Mouse (Mus musculus): ENCODE data around the gene Slc41a2. TPM values are rescaled to one million over a fixed set of nuclear protein-coding genes. Genes with fewer than 3 reads are reported as not detected.

Slc41a2 gene
- polyA plus RNA-seq, 1 experiment from 2014 or later, result 0.72 TPM

GRCm38 (mm10) chr10:83337971-83338598 lies 403 bp upstream of the Slc41a2 start:
- peak overlapping the region; percentile 69 for H3K4me2 ChIP-seq (ENCODE audit: low read length)
- no peaks in the 10 kb centered on the region for H3K4me1 ChIP-seq (ENCODE audit: control insufficient read depth in 2 of 2, insufficient read depth in 2 of 2, low read length in 2 of 2)
- H3K27ac ChIP-seq (replicated peaks in 1 of 2; ENCODE audit: control insufficient read depth in 1 of 2, insufficient read depth in 1 of 2, low read depth in 2 of 2, low read length in 2 of 2), result no peak overlapping the region
- no peaks in the 10 kb centered on the region for H3K36me3 ChIP-seq (ENCODE audit: control insufficient read depth, insufficient read depth, low read length)
- ATAC-seq (ENCODE audit: insufficient number of reproducible peaks, insufficient read depth, low FRiP score, low read depth), result no peak
- no peaks in the 10 kb centered on the region for H3K9me3 ChIP-seq (ENCODE audit: control insufficient read depth, low read length)
- WGBS, result 41% methylated on average over 7 of the region's 9 CpGs
- H3K9ac ChIP-seq (ENCODE audit: low read length), result peak overlapping the region; percentile 68; the same call in 1 of the 2 replicates
- peak overlapping the region; percentile 57 to 58 for H3K4me3 ChIP-seq (ENCODE audit: control insufficient read depth in 1 of 2, insufficient read depth in 1 of 2, low read depth in 1 of 2, low read length in 2 of 2)
- H3K27me3 ChIP-seq (ENCODE audit: control insufficient read depth, insufficient read depth, low read length), result peaks cover 50% of the 10 kb centered on the region

- no peak overlapping the region for H3K9ac ChIP-seq (ENCODE audit: low read length)
- peaks cover 48% of the 10 kb centered on the region for H3K27me3 ChIP-seq (ENCODE audit: control insufficient read depth, insufficient read depth, low read length)
- WGBS, result 39% methylated on average over 7 of the region's 7 CpGs
- no peak for ATAC-seq (ENCODE audit: insufficient number of reproducible peaks, insufficient read depth, low FRiP score, low read depth)
- no peaks in the 10 kb centered on the region for H3K4me1 ChIP-seq (ENCODE audit: control insufficient read depth in 2 of 2, insufficient read depth in 2 of 2, low read length in 2 of 2)
- no peak overlapping the region for H3K27ac ChIP-seq (replicated peaks in 1 of 2; ENCODE audit: control insufficient read depth in 1 of 2, insufficient read depth in 1 of 2, low read depth in 2 of 2, low read length in 2 of 2)
- H3K9me3 ChIP-seq (ENCODE audit: control insufficient read depth, low read length), result no peaks in the 10 kb centered on the region
- no peak overlapping the region for H3K4me3 ChIP-seq (ENCODE audit: control insufficient read depth in 1 of 2, insufficient read depth in 1 of 2, low read depth in 1 of 2, low read length in 2 of 2)
- no peaks in the 10 kb centered on the region for H3K36me3 ChIP-seq (ENCODE audit: control insufficient read depth, insufficient read depth, low read length)
- no peak overlapping the region for H3K4me2 ChIP-seq (ENCODE audit: low read length)
Observed at GRCm38 (mm10) chr10:83336336-83336735, 1.3 kb downstream of the Slc41a2 start.

GRCm38 (mm10) chr10:83332581-83332980 lies 5.1 kb downstream of the Slc41a2 start:
- Histone ChIP-seq H3K36me3 (ENCODE audit: control insufficient read depth, insufficient read depth, low read length) (no peaks in the 10 kb centered on the region), H3K4me3 (ENCODE audit: control insufficient read depth in 1 of 2, insufficient read depth in 1 of 2, low read depth in 1 of 2, low read length in 2 of 2) (no peak overlapping the region), H3K9me3 (ENCODE audit: control insufficient read depth, low read length) (no peaks in the 10 kb centered on the region), H3K4me1 (ENCODE audit: control insufficient read depth in 2 of 2, insufficient read depth in 2 of 2, low read length in 2 of 2) (no peaks in the 10 kb centered on the region), H3K27me3 (ENCODE audit: control insufficient read depth, insufficient read depth, low read length) (peaks cover 33% of the 10 kb centered on the region), H3K4me2 (ENCODE audit: low read length) (no peak overlapping the region), H3K9ac (ENCODE audit: low read length) (no peak overlapping the region), H3K27ac (replicated peaks in 1 of 2; ENCODE audit: control insufficient read depth in 1 of 2, insufficient read depth in 1 of 2, low read depth in 2 of 2, low read length in 2 of 2) (no peak overlapping the region)
- ATAC-seq (ENCODE audit: insufficient number of reproducible peaks, insufficient read depth, low FRiP score, low read depth), result no peak
- WGBS, result 83% methylated on average over 11 of the region's 11 CpGs

- H3K4me3 ChIP-seq (ENCODE audit: control insufficient read depth in 1 of 2, insufficient read depth in 1 of 2, low read depth in 1 of 2, low read length in 2 of 2), result no peak overlapping the region
- H3K9ac ChIP-seq (ENCODE audit: low read length), result no peak overlapping the region
- ATAC-seq (ENCODE audit: insufficient number of reproducible peaks, insufficient read depth, low FRiP score, low read depth), result no peak
- H3K27me3 ChIP-seq (ENCODE audit: control insufficient read depth, insufficient read depth, low read length), result peaks cover 27% of the 10 kb centered on the region
- no peaks in the 10 kb centered on the region for H3K4me1 ChIP-seq (ENCODE audit: control insufficient read depth in 2 of 2, insufficient read depth in 2 of 2, low read length in 2 of 2)
- no peak overlapping the region for H3K4me2 ChIP-seq (ENCODE audit: low read length)
- 82% methylated on average over 5 of the region's 5 CpGs for WGBS
- H3K9me3 ChIP-seq (ENCODE audit: control insufficient read depth, low read length), result no peaks in the 10 kb centered on the region
- no peaks in the 10 kb centered on the region for H3K36me3 ChIP-seq (ENCODE audit: control insufficient read depth, insufficient read depth, low read length)
- H3K27ac ChIP-seq (replicated peaks in 1 of 2; ENCODE audit: control insufficient read depth in 1 of 2, insufficient read depth in 1 of 2, low read depth in 2 of 2, low read length in 2 of 2), result no peak overlapping the region
Observed at GRCm38 (mm10) chr10:83331811-83332210, 5.9 kb downstream of the Slc41a2 start.

- Histone ChIP-seq H3K4me2 (ENCODE audit: low read length) (no peak overlapping the region), H3K36me3 (ENCODE audit: control insufficient read depth, insufficient read depth, low read length) (no peaks in the 10 kb centered on the region), H3K27me3 (ENCODE audit: control insufficient read depth, insufficient read depth, low read length) (peaks cover 15% of the 10 kb centered on the region), H3K4me1 (ENCODE audit: control insufficient read depth in 2 of 2, insufficient read depth in 2 of 2, low read length in 2 of 2) (no peaks in the 10 kb centered on the region), H3K9me3 (ENCODE audit: control insufficient read depth, low read length) (no peaks in the 10 kb centered on the region), H3K4me3 (ENCODE audit: control insufficient read depth in 1 of 2, insufficient read depth in 1 of 2, low read depth in 1 of 2, low read length in 2 of 2) (no peak overlapping the region), H3K9ac (ENCODE audit: low read length) (no peak overlapping the region), H3K27ac (replicated peaks in 1 of 2; ENCODE audit: control insufficient read depth in 1 of 2, insufficient read depth in 1 of 2, low read depth in 2 of 2, low read length in 2 of 2) (no peak overlapping the region)
- no peak for ATAC-seq (ENCODE audit: insufficient number of reproducible peaks, insufficient read depth, low FRiP score, low read depth)
- WGBS, result 79% methylated on average over 6 of the region's 6 CpGs
Observed at GRCm38 (mm10) chr10:83330336-83330735, 7.3 kb downstream of the Slc41a2 start.

- Histone ChIP-seq H3K27me3 (ENCODE audit: control insufficient read depth, insufficient read depth, low read length) (no peaks in the 10 kb centered on the region), H3K4me2 (ENCODE audit: low read length) (no peak overlapping the region), H3K27ac (replicated peaks in 1 of 2; ENCODE audit: control insufficient read depth in 1 of 2, insufficient read depth in 1 of 2, low read depth in 2 of 2, low read length in 2 of 2) (no peak overlapping the region), H3K9ac (ENCODE audit: low read length) (no peak overlapping the region), H3K4me3 (ENCODE audit: control insufficient read depth in 1 of 2, insufficient read depth in 1 of 2, low read depth in 1 of 2, low read length in 2 of 2) (no peak overlapping the region), H3K36me3 (ENCODE audit: control insufficient read depth, insufficient read depth, low read length) (no peaks in the 10 kb centered on the region), H3K9me3 (ENCODE audit: control insufficient read depth, low read length) (no peaks in the 10 kb centered on the region), H3K4me1 (ENCODE audit: control insufficient read depth in 2 of 2, insufficient read depth in 2 of 2, low read length in 2 of 2) (no peaks in the 10 kb centered on the region)
- no peak for ATAC-seq (ENCODE audit: insufficient number of reproducible peaks, insufficient read depth, low FRiP score, low read depth)
- 82% methylated on average over 5 of the region's 5 CpGs for WGBS
Observed at GRCm38 (mm10) chr10:83328791-83329190, 8.9 kb downstream of the Slc41a2 start.

GRCm38 (mm10) chr10:83326648-83327285 lies 10.9 kb downstream of the Slc41a2 start:
- no peaks in the 10 kb centered on the region for H3K36me3 ChIP-seq (ENCODE audit: control insufficient read depth, insufficient read depth, low read length)
- ATAC-seq (ENCODE audit: insufficient number of reproducible peaks, insufficient read depth, low FRiP score, low read depth), result no peak
- H3K4me2 ChIP-seq (ENCODE audit: low read length), result no peak overlapping the region
- no peaks in the 10 kb centered on the region for H3K9me3 ChIP-seq (ENCODE audit: control insufficient read depth, low read length)
- H3K27ac ChIP-seq (replicated peaks in 1 of 2; ENCODE audit: control insufficient read depth in 1 of 2, insufficient read depth in 1 of 2, low read depth in 2 of 2, low read length in 2 of 2), result no peak overlapping the region
- no peak overlapping the region for H3K4me3 ChIP-seq (ENCODE audit: control insufficient read depth in 1 of 2, insufficient read depth in 1 of 2, low read depth in 1 of 2, low read length in 2 of 2)
- WGBS, result 88% methylated on average over 14 of the region's 14 CpGs
- H3K4me1 ChIP-seq (ENCODE audit: control insufficient read depth in 2 of 2, insufficient read depth in 2 of 2, low read length in 2 of 2), result no peaks in the 10 kb centered on the region
- no peak overlapping the region for H3K9ac ChIP-seq (ENCODE audit: low read length)
- no peaks in the 10 kb centered on the region for H3K27me3 ChIP-seq (ENCODE audit: control insufficient read depth, insufficient read depth, low read length)

GRCm38 (mm10) chr10:83325903-83326302 lies 11.8 kb downstream of the Slc41a2 start:
- 92% methylated on average over 1 of the region's 1 CpGs for WGBS
- Histone ChIP-seq H3K9me3 (ENCODE audit: control insufficient read depth, low read length) (no peaks in the 10 kb centered on the region), H3K27ac (replicated peaks in 1 of 2; ENCODE audit: control insufficient read depth in 1 of 2, insufficient read depth in 1 of 2, low read depth in 2 of 2, low read length in 2 of 2) (no peak overlapping the region), H3K27me3 (ENCODE audit: control insufficient read depth, insufficient read depth, low read length) (no peaks in the 10 kb centered on the region), H3K9ac (ENCODE audit: low read length) (no peak overlapping the region), H3K4me1 (ENCODE audit: control insufficient read depth in 2 of 2, insufficient read depth in 2 of 2, low read length in 2 of 2) (no peaks in the 10 kb centered on the region), H3K4me2 (ENCODE audit: low read length) (no peak overlapping the region), H3K4me3 (ENCODE audit: control insufficient read depth in 1 of 2, insufficient read depth in 1 of 2, low read depth in 1 of 2, low read length in 2 of 2) (no peak overlapping the region), H3K36me3 (ENCODE audit: control insufficient read depth, insufficient read depth, low read length) (no peaks in the 10 kb centered on the region)
- ATAC-seq (ENCODE audit: insufficient number of reproducible peaks, insufficient read depth, low FRiP score, low read depth), result no peak

Data from heart, embryonic 14.5 days (tissue).